Mouse (Mus musculus): Measurements from ENCODE around the gene Map3k3. TPM values are rescaled to one million over a fixed set of nuclear protein-coding genes. Genes with fewer than 3 reads are reported as not detected.
A peak's percentile ranks its signal among the peaks of the same experiment; 100 is the strongest.

Map3k3 gene
- polyA plus RNA-seq, 1 experiment from 2014 or later: 15.2 TPM

DNA sequence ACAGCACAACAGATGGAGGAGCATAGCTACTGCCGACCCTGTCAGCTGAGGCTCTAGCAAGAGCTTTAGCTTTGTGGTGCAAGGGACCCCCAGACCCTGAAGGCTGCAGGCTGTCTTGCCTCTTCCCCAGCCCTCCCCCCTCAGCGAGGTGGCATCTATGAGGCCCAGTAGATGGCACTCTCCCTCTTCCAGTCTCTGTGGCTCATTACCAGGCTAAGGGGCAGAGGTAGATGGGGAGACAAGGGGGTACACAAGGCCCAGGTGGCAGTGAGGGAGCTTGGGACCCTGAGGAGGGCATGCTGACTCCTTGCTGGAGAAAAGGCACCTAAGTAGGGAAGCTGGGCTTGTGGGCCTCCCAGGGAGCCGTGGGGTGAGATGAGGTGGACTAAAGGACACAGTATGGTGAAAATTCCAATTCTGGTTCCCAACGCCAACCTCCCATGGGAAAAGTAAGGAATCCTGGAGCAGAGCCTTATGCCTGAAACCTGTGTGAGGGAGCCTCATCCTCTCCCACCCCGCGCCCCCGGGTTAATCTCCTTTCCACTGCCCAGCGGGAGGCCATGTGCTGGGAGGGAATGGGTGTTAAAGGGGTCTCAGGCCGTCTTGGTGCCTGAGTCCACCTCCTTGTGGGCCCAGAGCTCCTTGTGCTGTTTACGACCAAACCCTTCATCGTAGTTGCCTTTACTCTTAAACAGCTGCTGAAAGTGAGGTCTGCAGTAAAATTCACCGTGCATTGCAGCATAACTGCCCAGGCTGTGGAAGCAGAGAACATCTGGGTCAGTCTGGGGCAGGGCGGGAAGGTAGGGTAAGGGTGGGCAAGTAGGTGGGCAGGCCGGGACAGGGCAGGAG is 73.9 kb downstream of the Map3k3 start:
- H3K36me3 ChIP-seq (ENCODE audit: control insufficient read depth, insufficient read depth, low read length): peaks cover 37% of the 10 kb centered on the region
- H3K9me3 ChIP-seq (ENCODE audit: control insufficient read depth, low read length): no peaks in the 10 kb centered on the region
- H3K4me3 ChIP-seq (replicated peaks; ENCODE audit: low read depth, low read length): peak overlapping the region; percentile 80
- peak overlapping the region; percentile 99 for H3K27ac ChIP-seq (replicated peaks; ENCODE audit: low read depth, low read length)
- peaks cover 26% of the 10 kb centered on the region for H3K4me1 ChIP-seq (ENCODE audit: control insufficient read depth, insufficient read depth, low read length)
- peak overlapping the region; percentile 97 for H3K9ac ChIP-seq (replicated peaks; ENCODE audit: low read length)
- DNase-seq (peak; percentile 41), ATAC-seq (ENCODE audit: low FRiP score, low TSS enrichment) (no peak)
- 50% methylated on average over 14 of the region's 14 CpGs for WGBS
- peak overlapping the region; percentile 90 for H3K4me2 ChIP-seq (ENCODE audit: low read length)
- no peaks in the 10 kb centered on the region for H3K27me3 ChIP-seq (ENCODE audit: control insufficient read depth, insufficient read depth, low read length)

DNA sequence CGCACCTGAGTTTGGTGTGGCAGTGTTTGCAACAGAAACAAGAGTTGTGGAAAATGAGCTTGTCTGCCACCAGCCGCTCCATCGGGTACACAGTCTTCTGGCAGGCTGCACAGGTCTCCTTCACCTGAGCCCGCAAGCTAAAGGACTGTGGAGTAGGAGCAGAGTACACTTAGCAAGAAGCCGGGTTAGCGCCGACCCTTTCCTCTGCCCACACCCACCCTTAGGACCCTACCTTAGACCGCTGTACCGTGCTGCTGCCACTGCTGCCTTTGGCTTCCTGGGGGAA is 74.5 kb downstream of the Map3k3 start:
- Histone ChIP-seq H3K9ac (replicated peaks; ENCODE audit: low read length) (peak overlapping the region; percentile 97), H3K27ac (replicated peaks; ENCODE audit: low read depth, low read length) (peak overlapping the region; percentile 99), H3K4me2 (ENCODE audit: low read length) (peak overlapping the region; percentile 90), H3K4me1 (ENCODE audit: control insufficient read depth, insufficient read depth, low read length) (peaks cover 26% of the 10 kb centered on the region), H3K36me3 (ENCODE audit: control insufficient read depth, insufficient read depth, low read length) (peaks cover 37% of the 10 kb centered on the region), H3K4me3 (replicated peaks; ENCODE audit: low read depth, low read length) (peak overlapping the region; percentile 80), H3K27me3 (ENCODE audit: control insufficient read depth, insufficient read depth, low read length) (no peaks in the 10 kb centered on the region), H3K9me3 (ENCODE audit: control insufficient read depth, low read length) (no peaks in the 10 kb centered on the region)
- WGBS: 41% methylated on average over 9 of the region's 9 CpGs
- ATAC-seq (ENCODE audit: low FRiP score, low TSS enrichment) (no peak), DNase-seq (peak; percentile 31)

DNA sequence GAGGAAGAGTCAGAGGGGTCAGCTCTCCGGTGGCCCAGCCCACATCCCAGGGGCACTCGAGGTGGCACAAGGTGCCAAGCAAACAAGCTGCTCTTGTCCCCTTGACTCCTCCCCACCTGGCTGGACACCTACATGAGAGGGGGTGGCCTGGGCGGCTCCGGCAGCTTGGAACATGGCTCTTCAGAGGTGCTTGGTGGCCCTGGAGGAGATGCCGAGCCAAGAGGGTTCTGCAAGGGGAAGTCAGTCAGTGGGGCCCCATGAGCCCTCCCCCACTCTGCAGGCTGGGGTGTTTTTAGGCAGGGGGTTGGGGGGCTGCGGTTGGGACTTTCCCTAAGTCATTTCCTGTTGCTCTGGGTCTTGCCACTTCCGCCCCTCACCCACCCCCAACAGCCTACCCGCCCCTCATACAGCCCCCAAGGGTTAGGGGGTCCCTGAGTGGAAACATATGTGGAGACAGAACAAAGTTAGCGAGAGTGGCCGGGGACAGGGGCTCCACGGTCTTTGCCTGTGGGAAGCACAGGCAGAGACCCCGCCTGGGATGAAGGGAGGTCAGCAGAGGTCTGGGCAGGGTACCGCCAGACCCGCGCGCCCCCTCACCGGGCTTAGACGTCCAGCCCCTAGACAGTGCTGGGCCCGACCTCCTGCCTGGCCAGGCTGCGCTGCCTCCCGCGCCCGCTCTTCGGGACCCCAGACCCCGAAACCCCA is 75.0 kb downstream of the Map3k3 start:
- ATAC-seq (ENCODE audit: low FRiP score, low TSS enrichment) (peak; percentile 62), DNase-seq (peak; percentile 42)
- Histone ChIP-seq H3K4me2 (ENCODE audit: low read length) (peak overlapping the region; percentile 90), H3K36me3 (ENCODE audit: control insufficient read depth, insufficient read depth, low read length) (peaks cover 37% of the 10 kb centered on the region), H3K9me3 (ENCODE audit: control insufficient read depth, low read length) (no peaks in the 10 kb centered on the region), H3K4me3 (replicated peaks; ENCODE audit: low read depth, low read length) (peak overlapping the region; percentile 80), H3K9ac (replicated peaks; ENCODE audit: low read length) (peak overlapping the region; percentile 97), H3K27ac (replicated peaks; ENCODE audit: low read depth, low read length) (peak overlapping the region; percentile 99), H3K4me1 (ENCODE audit: control insufficient read depth, insufficient read depth, low read length) (peaks cover 26% of the 10 kb centered on the region), H3K27me3 (ENCODE audit: control insufficient read depth, insufficient read depth, low read length) (no peaks in the 10 kb centered on the region)
- WGBS: under 1% methylated on average over 25 of the region's 25 CpGs

DNA sequence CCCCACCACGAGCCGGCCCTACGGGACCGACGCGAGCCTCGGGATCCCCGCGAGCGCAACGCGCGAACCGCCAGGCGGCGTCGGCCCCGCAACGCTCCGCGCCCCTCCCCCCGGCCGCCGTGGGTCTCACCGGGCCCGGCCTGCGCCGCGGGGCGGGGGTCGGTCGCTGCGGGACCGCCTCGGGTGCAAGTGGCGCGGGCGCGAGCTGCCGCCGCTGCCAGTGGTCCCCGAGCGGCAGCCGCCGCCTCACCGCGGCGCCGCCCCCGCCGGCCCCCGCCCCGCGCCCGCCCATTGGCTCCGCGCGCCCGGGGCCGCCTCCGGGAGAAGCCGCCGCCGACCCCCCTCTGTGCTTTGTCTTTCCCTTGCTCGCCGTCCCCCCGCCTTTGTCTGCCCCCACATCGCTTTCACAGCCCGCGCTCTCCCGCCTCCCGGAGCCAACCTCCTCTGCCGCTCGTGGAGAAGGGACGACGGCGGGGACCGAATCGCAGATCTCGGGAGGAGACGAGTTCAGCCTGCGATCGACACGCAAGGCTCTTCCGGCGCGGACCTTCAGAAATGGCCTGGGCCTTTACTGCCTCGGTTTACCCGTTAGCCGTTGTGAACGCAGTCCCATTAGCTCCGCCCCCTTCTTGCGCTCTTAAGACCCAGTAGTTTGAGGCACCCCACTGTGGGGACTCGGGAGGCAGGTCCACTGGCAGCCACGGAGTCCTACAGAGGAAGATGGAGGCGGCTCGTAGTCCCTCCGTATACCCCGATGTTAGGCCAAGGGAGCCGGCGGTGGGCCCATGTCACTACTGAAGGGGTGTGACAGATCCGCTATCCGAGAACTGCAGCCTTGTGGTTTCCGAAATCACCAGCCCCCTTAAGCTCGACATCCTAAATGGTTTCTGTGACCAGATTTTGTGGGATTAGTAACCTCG is 75.8 kb downstream of the Map3k3 start:
- peak; percentile 81 for ATAC-seq (ENCODE audit: low FRiP score, low TSS enrichment)
- Histone ChIP-seq H3K4me2 (ENCODE audit: low read length) (peak overlapping the region; percentile 90), H3K27ac (replicated peaks; ENCODE audit: low read depth, low read length) (peak overlapping the region; percentile 99), H3K4me1 (ENCODE audit: control insufficient read depth, insufficient read depth, low read length) (peaks cover 26% of the 10 kb centered on the region), H3K9me3 (ENCODE audit: control insufficient read depth, low read length) (no peaks in the 10 kb centered on the region), H3K4me3 (replicated peaks; ENCODE audit: low read depth, low read length) (peak overlapping the region; percentile 80), H3K36me3 (ENCODE audit: control insufficient read depth, insufficient read depth, low read length) (peaks cover 36% of the 10 kb centered on the region), H3K27me3 (ENCODE audit: control insufficient read depth, insufficient read depth, low read length) (no peaks in the 10 kb centered on the region), H3K9ac (replicated peaks; ENCODE audit: low read length) (peak overlapping the region; percentile 97)
- DNase-seq: peak; percentile 91
- WGBS: under 1% methylated on average over 88 of the region's 106 CpGs

DNA sequence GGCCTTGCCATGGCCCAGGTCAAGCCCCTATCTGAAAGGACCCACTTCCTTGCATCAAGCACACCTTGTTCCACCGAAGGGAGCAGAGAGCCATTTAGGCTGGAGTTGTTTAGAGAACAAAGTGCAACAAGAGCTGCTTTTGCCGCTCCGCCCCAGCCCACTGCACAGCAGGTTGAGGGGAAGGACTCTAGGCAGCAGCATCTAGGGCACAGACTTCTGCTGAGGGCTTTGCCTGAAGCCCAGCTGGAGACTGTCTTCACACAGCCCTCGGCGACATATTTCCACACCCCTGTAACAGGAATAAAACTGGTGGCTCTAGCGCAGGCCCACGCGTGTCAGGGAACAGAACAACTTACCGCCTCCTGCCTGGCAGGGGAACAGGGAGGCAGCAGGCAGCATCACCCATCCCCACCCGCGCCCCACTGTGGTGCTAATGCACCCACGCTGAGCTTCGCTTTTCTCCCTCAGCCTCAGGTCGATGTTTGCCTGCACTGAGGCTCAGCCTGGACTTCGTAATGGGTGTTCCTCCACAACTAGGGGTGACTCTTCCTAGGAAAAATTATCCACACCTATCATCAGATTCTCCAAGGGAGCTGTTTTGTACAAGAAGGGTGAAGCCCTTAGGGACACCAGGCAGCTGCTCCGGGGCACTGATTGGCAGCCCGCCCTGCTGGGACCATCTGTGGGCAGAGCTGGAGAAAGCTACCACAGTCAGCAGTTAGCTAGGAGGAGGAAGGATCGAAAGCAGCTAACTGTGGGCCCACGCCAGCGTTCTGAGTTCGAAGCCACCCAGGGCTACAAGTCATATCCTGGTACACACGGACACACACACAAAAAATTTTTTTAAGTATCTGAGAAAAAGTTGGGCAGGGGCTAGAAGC is 76.7 kb downstream of the Map3k3 start, which contains the start of the genes Gm10840 and Limd2:
Gene Gm10840, plus strand, starts transcription at position 10 of the 881 bp plus-strand sequence.
Gene Limd2, minus strand, starts transcription at position 20 of the 881 bp plus-strand sequence.
- ATAC-seq (ENCODE audit: low FRiP score, low TSS enrichment) (peak; percentile 11; the same call in 1 of the 2 replicates), DNase-seq (peak; percentile 64)
- Histone ChIP-seq H3K4me1 (ENCODE audit: control insufficient read depth, insufficient read depth, low read length) (peaks cover 26% of the 10 kb centered on the region), H3K27ac (replicated peaks; ENCODE audit: low read depth, low read length) (peak within 1 kb of the TSS; percentile 99), H3K4me2 (ENCODE audit: low read length) (peak within 1 kb of the TSS; percentile 90), H3K4me3 (replicated peaks; ENCODE audit: low read depth, low read length) (peak within 1 kb of the TSS; percentile 80), H3K36me3 (ENCODE audit: control insufficient read depth, insufficient read depth, low read length) (peaks cover 43% of the 10 kb centered on the region), H3K9ac (replicated peaks; ENCODE audit: low read length) (peak within 1 kb of the TSS; percentile 97), H3K27me3 (ENCODE audit: control insufficient read depth, insufficient read depth, low read length) (no peaks in the 10 kb centered on the region), H3K9me3 (ENCODE audit: control insufficient read depth, low read length) (no peaks in the 10 kb centered on the region)
- WGBS: 24% methylated on average over 22 of the region's 22 CpGs

DNA sequence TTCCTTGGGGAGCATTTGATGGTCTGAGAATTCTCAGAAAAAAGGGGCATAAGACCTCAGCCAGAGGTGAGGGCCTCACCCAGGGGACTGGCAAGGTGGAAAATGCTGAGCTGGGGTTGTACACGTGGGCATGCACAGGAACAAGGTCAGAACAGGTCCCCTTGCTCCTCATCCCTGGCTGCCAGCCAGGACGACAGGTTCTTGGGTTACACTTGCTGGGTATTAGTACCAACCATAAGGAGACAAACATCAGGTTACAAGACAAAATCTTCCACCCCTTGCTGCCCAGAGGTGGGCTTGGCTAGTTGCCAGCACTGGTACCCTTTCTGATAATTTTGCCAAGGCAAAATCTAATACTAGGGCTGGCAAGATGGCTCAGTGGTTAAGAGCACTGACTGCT is 77.8 kb downstream of the Map3k3 start:
- no peak overlapping the region for H3K4me2 ChIP-seq (ENCODE audit: low read length)

DNA sequence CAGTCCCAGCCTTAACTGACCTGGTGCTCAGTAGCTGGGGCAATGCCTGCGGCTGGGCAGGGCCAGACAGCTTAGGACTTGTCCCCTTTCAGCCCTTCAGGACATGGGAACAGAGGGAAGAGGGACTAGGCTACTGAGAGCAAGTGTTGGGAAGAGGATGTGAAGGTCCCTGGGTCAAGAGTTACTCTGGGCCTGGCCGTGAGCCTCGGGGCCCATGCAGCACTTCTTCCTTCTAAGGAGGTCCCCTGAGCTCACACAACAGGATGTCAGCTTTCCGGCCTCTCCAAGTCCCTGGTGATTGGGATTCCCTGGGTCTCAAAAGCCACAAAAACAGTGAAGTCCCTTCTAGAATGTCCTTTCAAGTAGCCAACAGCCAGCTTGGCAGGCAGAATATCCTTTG is 79.1 kb downstream of the Map3k3 start:
- H3K4me3 ChIP-seq (replicated peaks; ENCODE audit: low read depth, low read length): no peak overlapping the region
- H3K27me3 ChIP-seq (ENCODE audit: control insufficient read depth, insufficient read depth, low read length): no peaks in the 10 kb centered on the region
- no peak for ATAC-seq (ENCODE audit: low FRiP score, low TSS enrichment)
- H3K4me1 ChIP-seq (ENCODE audit: control insufficient read depth, insufficient read depth, low read length): peaks cover 22% of the 10 kb centered on the region
- no peak for DNase-seq
- no peaks in the 10 kb centered on the region for H3K9me3 ChIP-seq (ENCODE audit: control insufficient read depth, low read length)
- H3K4me2 ChIP-seq (ENCODE audit: low read length): no peak overlapping the region
- 90% methylated on average over 4 of the region's 4 CpGs for WGBS
- no peak overlapping the region for H3K9ac ChIP-seq (replicated peaks; ENCODE audit: low read length)
- peaks cover 45% of the 10 kb centered on the region for H3K36me3 ChIP-seq (ENCODE audit: control insufficient read depth, insufficient read depth, low read length)
- H3K27ac ChIP-seq (replicated peaks; ENCODE audit: low read depth, low read length): no peak overlapping the region

More for the DNA sequence above, 77.8 kb downstream of the Map3k3 start:
- H3K4me3 ChIP-seq (replicated peaks; ENCODE audit: low read depth, low read length): no peak overlapping the region
- peaks cover 26% of the 10 kb centered on the region for H3K4me1 ChIP-seq (ENCODE audit: control insufficient read depth, insufficient read depth, low read length)
- no peaks in the 10 kb centered on the region for H3K9me3 ChIP-seq (ENCODE audit: control insufficient read depth, low read length)
- no peak overlapping the region for H3K9ac ChIP-seq (replicated peaks; ENCODE audit: low read length)
- ATAC-seq (ENCODE audit: low FRiP score, low TSS enrichment) (no peak), DNase-seq (no peak)
- 88% methylated on average over 2 of the region's 2 CpGs for WGBS
- H3K27ac ChIP-seq (replicated peaks; ENCODE audit: low read depth, low read length): no peak overlapping the region
- H3K36me3 ChIP-seq (ENCODE audit: control insufficient read depth, insufficient read depth, low read length): peaks cover 37% of the 10 kb centered on the region
- H3K27me3 ChIP-seq (ENCODE audit: control insufficient read depth, insufficient read depth, low read length): no peaks in the 10 kb centered on the region

Measured in midbrain, embryonic 14.5 days (tissue).